Mouse (Mus musculus) hematopoietic stem cell, adult 5-6 weeks (primary cell): ENCODE measurements around the gene Ctbp1. TPM values are rescaled to one million over a fixed set of nuclear protein-coding genes. Genes with fewer than 3 reads are reported as not detected.

Source experiments
- ATAC-seq, 2 experiments: fragments of 125-278 bp in 1 of 2; replicated peaks in 1 of 2; 2 replicates each; pipeline ENCODE4 v1.8.0; 2016 to 2017; ENCODE audit warnings: inconsistent platforms in 2 of 2, mild to moderate bottlenecking in 2 of 2, moderate number of reproducible peaks in 2 of 2, low read depth in 1 of 2, moderate TSS enrichment in 1 of 2; ENCODE audit not compliant: low FRiP score in 2 of 2, poor library complexity in 2 of 2, severe bottlenecking in 2 of 2, insufficient read depth in 1 of 2, low TSS enrichment in 1 of 2
- total RNA-seq: library from RNA; stranded (forward); fragments of 172-1452, 232-1000 nt; gene quantifications from 2 replicates; pipeline ENCODE4 v1.2.3, GENCODE M21; 2017

The Ctbp1 gene
- total RNA-seq, 1 experiment from 2014 or later: 143 TPM

- no peak for ATAC-seq
Measured at GRCm38 (mm10) chr5:33254416-33254815, 20.4 kb downstream of the Ctbp1 start.

- no peak for ATAC-seq
Measured at GRCm38 (mm10) chr5:33248186-33248585, 26.6 kb downstream of the Ctbp1 start.

GRCm38 (mm10) chr5:33247387-33247786 is 27.4 kb downstream of the Ctbp1 start:
- no peak for ATAC-seq

GRCm38 (mm10) chr5:33245701-33246100 is 29.1 kb downstream of the Ctbp1 start:
- ATAC-seq: no peak

GRCm38 (mm10) chr5:33244377-33244920 is 30.3 kb downstream of the Ctbp1 start:
- ATAC-seq: no peak

GRCm38 (mm10) chr5:33239934-33240333 is 34.9 kb downstream of the Ctbp1 start:
- no peak for ATAC-seq

- ATAC-seq: no peak
Measured at GRCm38 (mm10) chr5:33239111-33239714, 35.6 kb downstream of the Ctbp1 start.

GRCm38 (mm10) chr5:33238256-33238645 is 36.5 kb downstream of the Ctbp1 start:
- ATAC-seq: no peak

- ATAC-seq: no peak
Measured at GRCm38 (mm10) chr5:33237600-33238255, 37.1 kb downstream of the Ctbp1 start.

- no peak for ATAC-seq
Measured at GRCm38 (mm10) chr5:33234391-33235031, 40.3 kb downstream of the Ctbp1 start.

GRCm38 (mm10) chr5:33232791-33233190 is 42.0 kb downstream of the Ctbp1 start:
- ATAC-seq: no peak

GRCm38 (mm10) chr5:33230285-33230684 is 44.5 kb downstream of the Ctbp1 start:
- ATAC-seq: no peak

- ATAC-seq: no peak
Measured at GRCm38 (mm10) chr5:33228428-33228827, 46.4 kb downstream of the Ctbp1 start.

- ATAC-seq: no peak
Measured at GRCm38 (mm10) chr5:33225673-33226072, 49.1 kb downstream of the Ctbp1 start.

GRCm38 (mm10) chr5:33224491-33224890 is 50.3 kb downstream of the Ctbp1 start:
- ATAC-seq: no peak

- ATAC-seq: peak; percentile 38 to 77; a peak in 3 of 4 replicates
Measured at GRCm38 (mm10) chr5:33222841-33223744, 51.7 kb downstream of the Ctbp1 start.

GRCm38 (mm10) chr5:33222389-33222788 is 52.4 kb downstream of the Ctbp1 start:
- ATAC-seq: no peak
